Comparison of ENCODE assay signal across 18 mouse cellular contexts in the genomic region with DNA sequence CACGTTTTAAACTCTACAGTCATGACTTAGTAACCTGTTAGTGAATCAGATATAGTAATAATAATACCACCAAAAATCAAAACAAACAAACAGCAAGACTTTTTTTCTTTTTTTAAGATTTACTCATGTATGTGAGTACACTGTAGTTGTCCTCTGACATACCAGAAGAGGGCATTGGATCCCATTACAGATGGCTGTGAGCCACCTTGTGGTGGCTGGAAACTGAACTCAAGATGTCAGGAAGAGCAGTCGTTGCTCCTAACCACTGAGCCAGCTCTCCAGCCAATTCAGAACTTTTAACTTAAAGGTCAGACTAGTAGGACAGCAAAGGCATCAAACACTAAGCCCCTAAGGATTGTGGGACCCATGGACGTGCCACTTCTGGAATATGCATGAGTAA. TPM values are rescaled to one million over a fixed set of nuclear protein-coding genes. Genes with fewer than 3 reads are reported as not detected.
A peak's percentile ranks its signal among the peaks of the same experiment; 100 is the strongest.
DNase-seq lines count a peak whose midpoint lies in the region; ATAC-seq and TF ChIP-seq lines count a peak whose summit lies in the region.
"Had no signal": no experiment of that assay in that cellular context is flagged by ENCODE, and none has a peak within 500 bp of the region (broad histone marks: within the 10 kb centered on the region; RNA-seq: fewer than 3 reads in every experiment).

No protein-coding gene starts in this region.

- TF ChIP-seq CTCF in left cerebral cortex, adult 2 months (IDR thresholded peaks at IDR 0.05): peak; percentile 21

- intact Hi-C loops in left cerebral cortex, adult 2 months (cut with DNase I): no loop called here
- intact Hi-C loops in left cerebral cortex, postnatal 36 days (cut with DNase I): no loop called here

- ATAC-seq in CD4-positive, CD25-positive, alpha-beta regulatory T cell, adult 4 months: no peak
- ATAC-seq: forebrain, embryonic 15.5 days had no signal

- no peak overlapping the region for H3K4me3 ChIP-seq in left cerebral cortex, adult 2 months
- H3K4me3 ChIP-seq: forebrain, embryonic 15.5 days; heart, embryonic 13.5 days; hindbrain, embryonic 12.5 days had no signal

- DNase-seq in CD4-positive, CD25-positive, alpha-beta regulatory T cell, adult 2 months (ENCODE audit: low read depth, low spot score): peak; percentile 13
- DNase-seq in left cerebral cortex, adult 2 months (ENCODE audit: extremely low spot score in 1 of 2, low spot score in 2 of 2): no peak
- DNase-seq in left cerebral cortex, postnatal 36 days (ENCODE audit: low spot score in 2 of 2): no peak
- peak; percentile 44 for DNase-seq in NIH3T3 (ENCODE audit: low read depth)
- DNase-seq in kidney, postnatal 25 days: peak; percentile 43 to 53
- no peak for DNase-seq in testis, postnatal 14 days (ENCODE audit: low spot score)
- no peak for DNase-seq in adrenal gland, adult 8-10 months
- DNase-seq: adrenal gland, postnatal 10 days; gastrocnemius, postnatal 25 days; left cerebral cortex, postnatal 4 days; retina, postnatal 1 day had no signal

- no peak overlapping the region for H3K27ac ChIP-seq in left cerebral cortex, adult 2 months
- H3K27ac ChIP-seq: forebrain, embryonic 15.5 days; heart, embryonic 13.5 days; hindbrain, embryonic 12.5 days had no signal

RNA-seq across cellular contexts. Expression of gene Mcm10, which starts 13.7 kb away (rescaled TPM):
- 1 to 10 TPM; 1.8 to 7.9 TPM for polyA plus RNA-seq in CD4-positive, CD25-positive, alpha-beta regulatory T cell, adult 4 months (2017; shearing (Covaris generic))
- total RNA-seq in left cerebral cortex, adult 2 months (2021): 1 to 10 TPM in 1 of 2 experiments, under 1 TPM in 1; 0.72 to 1.2 TPM
- under 1 TPM; 0.79 to 0.96 TPM for total RNA-seq in left cerebral cortex, postnatal 36 days (2021)
- 1 to 10 TPM; 2.0 to 7.3 (median 5.1) TPM for total RNA-seq in adrenal gland, adult 8-10 months (2022)

RNA-seq across cellular contexts. Expression of gene Ucma, which starts 23.0 kb away (rescaled TPM):
- polyA plus RNA-seq in CD4-positive, CD25-positive, alpha-beta regulatory T cell, adult 4 months (2017; shearing (Covaris generic)): not detected
- total RNA-seq in left cerebral cortex, adult 2 months (2021): 1 to 10 TPM in 1 of 2 experiments, under 1 TPM in 1; 0.65 to 2.0 TPM
- total RNA-seq in left cerebral cortex, postnatal 36 days (2021): 1 to 10 TPM; 1.6 to 2.0 TPM
- not detected for total RNA-seq in adrenal gland, adult 8-10 months (2022)
- total RNA-seq: adrenal gland, postnatal 10 days; gastrocnemius, postnatal 25 days had no signal
- polyA plus RNA-seq: forebrain, embryonic 15.5 days; heart, embryonic 13.5 days; liver, embryonic 16.5 days; midbrain, embryonic 11.5 days; spleen, adult 2 months had no signal

Comparison
In these comparisons a context has a peak if more than half of its experiments do, and no peak if none do; other contexts are left out.
1. DNase-seq: peak in CD4-positive, CD25-positive, alpha-beta regulatory T cell, adult 2 months (single experiment), NIH3T3 (single experiment) and kidney, postnatal 25 days (2 of 2); none in left cerebral cortex, adult 2 months (0 of 2), left cerebral cortex, postnatal 36 days (0 of 2), testis, postnatal 14 days (single experiment) and adrenal gland, adult 8-10 months (single experiment).